Mouse (Mus musculus) olfactory bulb, adult 2 months (tissue): ENCODE data around the gene Apcs. TPM values are rescaled to one million over a fixed set of nuclear protein-coding genes. Genes with fewer than 3 reads are reported as not detected.

Source experiments
- H3K27ac ChIP-seq: fragments of 200-500 bp; 2 replicates; pipeline ENCODE4 v1.5.1; 2012; ENCODE audit warnings: low read depth, low read length; ENCODE audit not compliant: insufficient read depth
- H3K4me1 ChIP-seq: fragments of 200-500 bp; 2 replicates; pipeline ENCODE4 v1.6.1; 2012; ENCODE audit warnings: low read length; ENCODE audit not compliant: control insufficient read depth, insufficient read depth
- H3K4me3 ChIP-seq: fragments of 200-500 bp; 2 replicates; pipeline ENCODE4 v1.5.1; 2012; ENCODE audit warnings: mild to moderate bottlenecking, low read depth, low read length, moderate library complexity; ENCODE audit not compliant: insufficient read depth
- CTCF ChIP-seq: fragments of 200-500 bp; IDR thresholded peaks from 2 replicates; pipeline ENCODE4 v1.5.1; 2012; ENCODE audit warnings: low read depth, mild to moderate bottlenecking, low read length, moderate library complexity; ENCODE audit not compliant: insufficient read depth
- POLR2A ChIP-seq: fragments of 200-500 bp; IDR thresholded peaks from 2 replicates; pipeline ENCODE4 v1.6.1; 2012; ENCODE audit warnings: mild to moderate bottlenecking, low read depth, low read length, moderate library complexity; ENCODE audit not compliant: insufficient read depth
- WGBS: fragments of 180-500 bp; shearing (Covaris S2); methylation state at CpG from one replicate; pipeline ENCODE4 v1.1.7; 2018; 5-methylcytosine and 5-hydroxymethylcytosine counted together
- polyA plus RNA-seq: library from polyadenylated mRNA; stranded (reverse); fragments of >200 nt; gene quantifications from 2 replicates; pipeline ENCODE4 v1.2.4, GENCODE M21; 2012; ENCODE audit warnings: low replicate concordance; ENCODE audit not compliant: missing spikeins, insufficient read depth, insufficient read length

Gene Apcs
- not detected in 2 replicates for polyA plus RNA-seq

DNA sequence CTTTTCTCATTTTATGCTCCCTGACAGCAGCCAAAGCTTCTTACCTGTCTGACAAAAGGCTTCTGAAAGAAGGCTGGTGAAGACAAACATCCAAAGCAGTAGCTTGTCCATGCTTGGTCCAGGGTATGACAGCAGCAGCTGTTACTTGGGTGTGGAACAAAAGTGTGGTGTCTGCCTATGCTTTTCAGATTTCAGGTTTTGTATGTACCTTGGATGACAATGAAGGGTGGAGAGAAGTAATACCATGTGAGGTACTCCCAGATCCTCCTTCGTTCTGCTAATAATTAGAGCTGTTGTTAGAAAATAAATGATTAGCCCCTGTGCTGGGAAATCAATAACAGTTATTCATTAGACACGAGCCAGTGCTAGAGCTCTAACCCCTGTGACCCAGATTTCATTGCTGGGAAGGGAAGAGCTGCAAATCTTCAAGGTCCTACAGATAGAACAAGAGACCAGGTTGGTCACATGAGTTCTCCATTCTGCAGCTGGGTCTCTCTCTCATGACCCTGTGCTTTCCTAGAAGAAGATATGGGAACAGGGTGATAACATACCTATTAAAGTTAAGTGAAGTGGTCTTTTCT lies at the start of gene Apcs:
Apcs (minus strand) TSS at position 265 of the 581 bp plus-strand sequence.
- WGBS: 59% methylated on average over 2 of the region's 2 CpGs
- H3K4me1 ChIP-seq: no peaks in the 10 kb centered on the region
- H3K27ac ChIP-seq: no peak within 1 kb of the TSS
- no peak for TF ChIP-seq CTCF
- H3K4me3 ChIP-seq: no peak within 1 kb of the TSS

DNA sequence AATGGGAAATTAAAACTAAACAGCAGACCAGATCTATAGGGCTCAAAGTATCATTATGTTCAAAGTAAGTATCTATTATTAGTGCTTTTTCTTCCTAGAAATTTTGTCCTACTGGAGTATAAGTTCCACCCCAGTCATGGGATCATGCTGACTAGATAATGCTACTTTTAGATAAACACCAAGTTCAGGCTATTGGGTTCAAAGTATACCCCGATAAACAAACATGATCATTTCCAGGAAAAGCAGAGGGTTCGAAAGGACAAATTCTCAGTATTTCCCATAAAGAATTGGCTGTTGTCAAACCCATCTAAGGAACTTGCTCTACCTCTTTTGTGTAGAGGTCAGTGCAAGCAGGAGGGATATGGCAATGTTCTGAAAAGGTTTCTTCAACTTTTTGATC lies 37.4 kb upstream of the Apcs start:
- Histone ChIP-seq H3K27ac (no peak overlapping the region), H3K4me3 (no peak overlapping the region), H3K4me1 (no peaks in the 10 kb centered on the region)
- TF ChIP-seq POLR2A (no peak), CTCF (no peak)
- 91% methylated on average over 2 of the region's 2 CpGs for WGBS

GRCm38 (mm10) chr1:172918450-172918849 lies 23.6 kb upstream of the Apcs start:
- TF ChIP-seq CTCF: no peak
- no peak for TF ChIP-seq POLR2A
- 86% methylated on average over 2 of the region's 2 CpGs for WGBS
- Histone ChIP-seq H3K27ac (no peak overlapping the region), H3K4me3 (no peak overlapping the region), H3K4me1 (no peaks in the 10 kb centered on the region)

- no peak overlapping the region for H3K27ac ChIP-seq
- TF ChIP-seq POLR2A (no peak), CTCF (no peak)
- H3K4me1 ChIP-seq: no peaks in the 10 kb centered on the region
- 88% methylated on average over 1 of the region's 1 CpGs for WGBS
- H3K4me3 ChIP-seq: no peak overlapping the region
Measured at GRCm38 (mm10) chr1:172917115-172917514, 22.3 kb upstream of the Apcs start.

DNA sequence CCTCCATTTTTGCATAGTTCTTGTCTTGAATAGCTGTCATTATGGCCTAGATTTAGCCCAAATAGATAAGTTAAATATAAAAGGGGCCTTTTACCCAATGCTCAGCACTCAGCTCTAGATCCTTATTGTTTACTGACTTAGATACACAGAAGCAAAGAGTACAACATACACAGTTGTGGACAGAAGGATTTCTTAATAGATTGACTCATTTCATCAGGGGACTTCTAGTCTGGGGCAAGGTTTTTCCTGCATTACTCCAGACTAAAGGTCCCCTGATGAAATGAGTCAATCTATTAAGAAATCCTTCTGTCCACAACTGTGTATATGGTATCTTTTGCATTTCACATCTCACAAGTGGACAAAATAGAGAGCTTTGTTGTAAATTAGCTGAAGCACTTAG lies 8.5 kb upstream of the Apcs start:
- H3K27ac ChIP-seq: no peak overlapping the region
- TF ChIP-seq CTCF (no peak), POLR2A (no peak)
- H3K4me1 ChIP-seq: no peaks in the 10 kb centered on the region
- no peak overlapping the region for H3K4me3 ChIP-seq

DNA sequence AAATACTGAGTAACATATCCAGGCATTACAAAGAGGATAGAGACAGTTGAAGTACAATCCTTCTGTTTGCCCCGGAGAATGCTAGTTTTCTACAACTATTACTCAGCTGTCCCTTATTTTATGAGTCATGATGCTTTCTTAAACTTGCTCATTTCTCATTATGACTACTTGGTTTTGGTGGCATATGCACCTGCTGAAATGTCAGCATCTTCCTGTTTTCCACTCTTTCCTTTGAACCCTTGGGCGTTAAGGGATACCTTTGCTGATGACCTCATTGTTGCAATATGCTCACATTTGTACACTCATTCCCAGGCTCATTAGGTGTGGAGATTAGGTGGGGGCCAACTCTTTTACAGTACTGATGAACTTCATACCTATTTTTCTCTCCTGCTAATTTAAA lies 594 bp upstream of the Apcs start:
- 86% methylated on average over 2 of the region's 2 CpGs for WGBS
- H3K27ac ChIP-seq: no peak overlapping the region
- no peaks in the 10 kb centered on the region for H3K4me1 ChIP-seq
- no peak overlapping the region for H3K4me3 ChIP-seq
- TF ChIP-seq POLR2A (no peak), CTCF (no peak)

DNA sequence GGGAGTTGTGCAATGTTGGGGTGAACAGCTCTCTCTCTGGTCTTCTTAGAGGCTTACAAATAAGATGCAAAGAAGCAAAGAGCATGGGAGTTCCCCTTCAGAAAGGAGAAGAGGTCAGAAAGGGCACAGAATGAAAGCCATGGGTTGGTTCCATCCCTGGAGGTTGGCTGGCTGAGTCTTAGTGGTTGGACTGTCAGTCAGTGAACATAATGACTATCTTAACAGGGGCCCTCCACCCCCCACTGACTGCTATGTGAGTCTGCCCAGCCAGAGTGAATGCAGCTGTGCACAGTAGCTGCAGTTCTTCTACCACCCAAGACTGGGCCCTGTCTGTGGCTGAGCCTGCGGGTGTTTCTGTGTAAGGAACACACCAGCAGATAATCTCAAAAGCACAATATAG lies 18.2 kb downstream of the Apcs start:
- 61% methylated on average over 1 of the region's 1 CpGs for WGBS

DNA sequence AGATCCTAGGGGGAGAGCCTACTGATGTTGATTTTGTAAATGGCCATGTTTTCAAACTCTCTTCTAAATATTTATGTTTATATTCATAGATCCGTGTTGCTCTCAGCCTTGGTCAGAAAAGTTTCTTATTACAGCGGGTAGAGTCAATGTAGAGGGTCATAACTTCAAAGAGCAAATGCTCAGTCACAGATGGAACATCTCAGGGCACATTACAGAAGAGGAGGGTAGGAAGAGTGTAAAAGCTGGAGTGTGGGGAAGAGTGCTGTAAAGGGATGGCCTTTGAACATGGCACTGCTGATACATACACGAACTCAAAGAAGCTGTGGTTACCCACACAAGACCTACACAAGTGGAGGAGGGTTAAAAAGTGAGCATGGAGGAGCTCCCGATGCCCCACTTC lies 19.6 kb downstream of the Apcs start:
- Histone ChIP-seq H3K4me1 (no peaks in the 10 kb centered on the region), H3K4me3 (no peak overlapping the region), H3K27ac (no peak overlapping the region)
- 87% methylated on average over 4 of the region's 4 CpGs for WGBS
- TF ChIP-seq POLR2A (no peak), CTCF (no peak)

More for the DNA sequence above, 18.2 kb downstream of the Apcs start:
- no peak overlapping the region for H3K4me3 ChIP-seq
- H3K27ac ChIP-seq: no peak overlapping the region
- TF ChIP-seq CTCF (no peak), POLR2A (no peak)
- no peaks in the 10 kb centered on the region for H3K4me1 ChIP-seq

DNA sequence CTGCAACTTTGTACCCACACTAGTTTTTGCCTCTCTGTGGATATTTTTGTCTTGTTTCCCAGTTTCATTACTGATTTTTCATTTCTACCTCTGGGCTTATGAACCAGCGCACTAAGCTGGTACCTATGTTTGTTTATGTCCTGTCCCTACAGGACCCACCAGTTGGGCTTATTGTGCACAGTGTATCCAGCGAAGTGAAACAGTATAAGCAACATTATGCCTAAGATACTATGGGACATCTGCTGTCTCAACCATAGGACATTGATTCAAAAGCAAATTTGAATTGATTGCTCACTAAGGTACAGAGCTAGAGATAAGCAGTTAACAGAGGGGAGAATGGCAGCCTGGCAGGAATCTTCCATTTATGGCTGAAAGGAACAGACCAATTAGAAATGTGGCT lies 46.7 kb downstream of the Apcs start:
- H3K4me1 ChIP-seq: no peaks in the 10 kb centered on the region
- no peak for TF ChIP-seq CTCF
- no peak for TF ChIP-seq POLR2A
- H3K4me3 ChIP-seq: no peak overlapping the region
- H3K27ac ChIP-seq: no peak overlapping the region
- WGBS: 95% methylated on average over 2 of the region's 2 CpGs

GRCm38 (mm10) chr1:172847044-172847761 lies 47.6 kb downstream of the Apcs start:
- TF ChIP-seq CTCF (no peak), POLR2A (no peak)
- H3K4me1 ChIP-seq: no peaks in the 10 kb centered on the region
- H3K27ac ChIP-seq: no peak overlapping the region
- H3K4me3 ChIP-seq: no peak overlapping the region
- WGBS: 82% methylated on average over 2 of the region's 2 CpGs

Other genes starting within 250 kb of the Apcs start
- not detected in 2 replicates for gene Crp, start 197.0 kb downstream of the Apcs start, polyA plus RNA-seq
- not detected in 2 replicates for gene Olfr16, start 55.4 kb upstream of the Apcs start, polyA plus RNA-seq
- gene Olfr1408, start 242.3 kb upstream of the Apcs start, polyA plus RNA-seq: not detected in 2 replicates